Mouse (Mus musculus) intestine, embryonic 14.5 days (tissue): ENCODE results near the gene Hist1h3f. TPM values are rescaled to one million over a fixed set of nuclear protein-coding genes. Genes with fewer than 3 reads are reported as not detected.

Experiments
- ATAC-seq: fragments of 200-750 bp; cut with Nextera tagmentation; replicated peaks from 2 replicates; pipeline ENCODE4 v1.8.0; 2017; ENCODE audit warnings: low read depth, moderate number of reproducible peaks, moderate TSS enrichment, moderate library complexity; ENCODE audit not compliant: low FRiP score, low TSS enrichment
- DNase-seq: peaks from one replicate; pipeline ENCODE4 v3.0.0-alpha.2; 2018; ENCODE audit warnings: low spot score
- H3K27ac ChIP-seq: fragments of 300-500 bp; sonication (generic); 2 replicates; pipeline ENCODE4 v1.5.1; 2014; ENCODE audit warnings: low read depth, mild to moderate bottlenecking, control low read depth
- H3K27me3 ChIP-seq: fragments of 300-500 bp; sonication (generic); replicated peaks from 2 replicates; pipeline ENCODE4 v1.6.1; 2014; ENCODE audit warnings: low read length, control low read depth; ENCODE audit not compliant: control insufficient read depth, insufficient read depth
- H3K36me3 ChIP-seq: fragments of 300-500 bp; sonication (generic); 2 replicates; pipeline ENCODE4 v1.6.1; 2014; ENCODE audit warnings: low read length, control low read depth; ENCODE audit not compliant: control insufficient read depth, insufficient read depth
- H3K4me1 ChIP-seq: fragments of 300-500 bp; sonication (generic); replicated peaks from 2 replicates; pipeline ENCODE4 v1.6.1; 2014; ENCODE audit warnings: low read length, control low read depth, mixed read lengths; ENCODE audit not compliant: control insufficient read depth, insufficient read depth
- H3K4me2 ChIP-seq: fragments of 300-500 bp; sonication (generic); 2 replicates; pipeline ENCODE4 v1.6.1; 2014; ENCODE audit warnings: low read length
- H3K4me3 ChIP-seq: fragments of 300-500 bp; sonication (generic); 2 replicates; pipeline ENCODE4 v1.5.1; 2014; ENCODE audit warnings: low read depth, low read length, control low read depth, mixed read lengths
- H3K9ac ChIP-seq: fragments of 300-500 bp; sonication (generic); 2 replicates; pipeline ENCODE4 v1.6.1; 2014; ENCODE audit warnings: mild to moderate bottlenecking, low read length
- H3K9me3 ChIP-seq: fragments of 300-500 bp; sonication (generic); 2 replicates; pipeline ENCODE4 v1.6.1; 2016; ENCODE audit warnings: low read length, control low read depth; ENCODE audit not compliant: control insufficient read depth
- WGBS: fragments of 180-500 bp; shearing (Covaris S2); extraction: QIAGEN DNeasy Blood & Tissue Kit; methylation state at CpG from one replicate; pipeline ENCODE4 v1.1.7; 2014; 5-methylcytosine and 5-hydroxymethylcytosine counted together
- polyA plus RNA-seq: library from polyadenylated mRNA; unstranded; fragments of >200 nt; fragmentation: Nextera tagmentation; extraction: Ambion mirVana; gene quantifications from 2 replicates; pipeline ENCODE4 v1.2.1, GENCODE M21; 2014

The Hist1h3f gene
- polyA plus RNA-seq, 1 experiment from 2014 or later: 1.1 TPM

DNA sequence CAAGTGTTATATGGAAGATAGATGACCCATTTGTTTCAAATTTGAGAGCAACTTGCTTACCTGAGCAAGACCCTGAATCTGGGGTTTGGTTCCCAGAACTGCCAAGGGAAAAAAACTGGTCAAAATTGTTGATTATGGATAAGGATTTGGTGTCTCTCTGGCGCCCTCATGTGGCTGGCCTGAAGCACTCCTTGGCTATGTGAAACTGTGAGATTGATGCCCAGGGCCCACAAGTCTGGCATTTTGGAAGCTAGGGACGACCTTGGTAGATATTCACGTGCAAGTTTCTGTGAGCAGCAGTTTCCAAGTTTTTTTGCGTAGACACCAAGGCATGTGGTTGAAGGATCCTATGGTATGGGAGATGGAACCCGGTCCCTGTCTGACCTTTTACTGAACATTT, 19.2 kb upstream of the Hist1h3f start:
- H3K4me1 ChIP-seq: 0 out of 2 replicates have a peak, but pooled peaks cover 8% of the 10 kb centered on the region
- ATAC-seq (no peak), DNase-seq (peak; percentile 93)
- no peaks in the 10 kb centered on the region for H3K36me3 ChIP-seq
- no peak overlapping the region for H3K27ac ChIP-seq
- 8% methylated on average over 5 of the region's 5 CpGs for WGBS
- H3K27me3 ChIP-seq: no peaks in the 10 kb centered on the region
- no peak overlapping the region for H3K9ac ChIP-seq
- no peak overlapping the region for H3K4me2 ChIP-seq
- no peaks in the 10 kb centered on the region for H3K9me3 ChIP-seq
- no peak overlapping the region for H3K4me3 ChIP-seq

DNA sequence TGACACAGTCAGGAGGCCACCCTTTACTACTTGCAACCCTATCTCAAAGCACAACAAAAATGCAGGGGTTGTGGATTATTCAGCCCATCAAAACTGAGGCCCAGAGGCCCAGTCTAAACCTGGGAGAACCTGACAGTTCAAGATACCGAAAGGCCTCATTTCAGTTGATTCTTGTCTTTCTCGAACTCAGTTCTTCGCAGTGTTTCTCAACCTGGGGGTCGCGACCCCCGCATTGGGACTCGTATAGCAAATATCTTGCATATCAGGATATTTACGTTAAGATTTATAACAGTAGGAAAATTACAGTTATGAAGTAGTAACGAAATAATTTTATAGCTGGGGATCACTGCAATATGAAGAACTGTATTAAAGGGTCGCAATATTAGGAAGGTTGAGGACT, 18.0 kb upstream of the Hist1h3f start:
- peak overlapping the region; percentile 47 for H3K4me3 ChIP-seq
- ATAC-seq: no peak
- H3K27ac ChIP-seq: no peak overlapping the region
- 0 out of 2 replicates have a peak, but pooled peaks cover 8% of the 10 kb centered on the region for H3K4me1 ChIP-seq
- no peaks in the 10 kb centered on the region for H3K36me3 ChIP-seq
- H3K27me3 ChIP-seq: no peaks in the 10 kb centered on the region
- peak overlapping the region; percentile 62 for H3K4me2 ChIP-seq
- peak; percentile 70 for DNase-seq
- no peak overlapping the region for H3K9ac ChIP-seq
- no peaks in the 10 kb centered on the region for H3K9me3 ChIP-seq
- 2% methylated on average over 10 of the region's 10 CpGs for WGBS

DNA sequence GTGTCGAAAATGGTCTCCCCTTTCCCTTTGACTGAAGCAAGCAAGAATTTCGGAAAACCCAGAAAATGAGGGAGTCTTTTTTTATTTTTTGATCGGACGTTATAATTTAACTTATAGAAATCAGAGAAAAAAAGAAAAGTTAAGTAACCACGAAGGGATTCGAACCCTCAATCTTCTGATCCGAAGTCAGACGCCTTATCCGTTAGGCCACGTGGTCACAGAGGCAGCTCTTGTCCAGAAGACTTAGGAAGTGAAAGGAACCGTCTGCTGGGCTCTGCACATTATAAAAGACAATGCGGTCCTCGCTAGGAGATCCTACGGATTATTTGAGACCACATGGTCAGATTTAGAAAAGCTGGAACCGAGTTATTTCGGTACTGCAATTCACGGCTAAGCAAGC, 17.5 kb upstream of the Hist1h3f start:
- H3K27ac ChIP-seq: peak overlapping the region; percentile 74
- ATAC-seq (peak; percentile 56), DNase-seq (peak; percentile 99)
- no peaks in the 10 kb centered on the region for H3K27me3 ChIP-seq
- H3K36me3 ChIP-seq: no peaks in the 10 kb centered on the region
- peak overlapping the region; percentile 47 for H3K4me3 ChIP-seq
- WGBS: under 1% methylated on average over 17 of the region's 17 CpGs
- 0 out of 2 replicates have a peak, but pooled peaks cover 8% of the 10 kb centered on the region for H3K4me1 ChIP-seq
- H3K4me2 ChIP-seq: peak overlapping the region; percentile 62
- H3K9ac ChIP-seq: peak overlapping the region; percentile 52
- H3K9me3 ChIP-seq: no peaks in the 10 kb centered on the region

DNA sequence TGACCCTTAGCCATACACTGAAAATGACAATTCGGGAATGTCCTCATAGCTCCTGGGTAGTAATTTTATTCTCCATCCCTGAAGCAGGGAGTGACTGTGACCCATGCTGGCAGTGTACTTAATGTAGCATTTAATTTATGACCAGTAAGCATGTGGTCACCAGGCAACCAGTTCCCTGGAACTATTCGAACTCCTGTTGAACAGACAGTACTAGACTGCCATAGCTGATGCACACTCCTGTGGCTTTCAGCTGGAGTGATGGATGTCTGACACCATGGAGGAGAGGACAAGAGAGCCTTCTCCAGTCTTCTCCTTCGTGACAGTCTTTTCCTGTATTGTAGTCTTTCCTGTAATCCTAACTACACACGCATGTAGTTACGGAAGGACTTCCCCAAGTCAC, 14.8 kb upstream of the Hist1h3f start:
- 76% methylated on average over 5 of the region's 5 CpGs for WGBS
- no peaks in the 10 kb centered on the region for H3K36me3 ChIP-seq
- no peak overlapping the region for H3K9ac ChIP-seq
- H3K27ac ChIP-seq: no peak overlapping the region
- DNase-seq: peak; percentile 53
- peak overlapping the region; percentile 70 for H3K4me2 ChIP-seq
- H3K4me1 ChIP-seq: peaks cover 18% of the 10 kb centered on the region
- H3K9me3 ChIP-seq: no peaks in the 10 kb centered on the region
- no peak for ATAC-seq
- H3K4me3 ChIP-seq: no peak overlapping the region
- no peaks in the 10 kb centered on the region for H3K27me3 ChIP-seq

DNA sequence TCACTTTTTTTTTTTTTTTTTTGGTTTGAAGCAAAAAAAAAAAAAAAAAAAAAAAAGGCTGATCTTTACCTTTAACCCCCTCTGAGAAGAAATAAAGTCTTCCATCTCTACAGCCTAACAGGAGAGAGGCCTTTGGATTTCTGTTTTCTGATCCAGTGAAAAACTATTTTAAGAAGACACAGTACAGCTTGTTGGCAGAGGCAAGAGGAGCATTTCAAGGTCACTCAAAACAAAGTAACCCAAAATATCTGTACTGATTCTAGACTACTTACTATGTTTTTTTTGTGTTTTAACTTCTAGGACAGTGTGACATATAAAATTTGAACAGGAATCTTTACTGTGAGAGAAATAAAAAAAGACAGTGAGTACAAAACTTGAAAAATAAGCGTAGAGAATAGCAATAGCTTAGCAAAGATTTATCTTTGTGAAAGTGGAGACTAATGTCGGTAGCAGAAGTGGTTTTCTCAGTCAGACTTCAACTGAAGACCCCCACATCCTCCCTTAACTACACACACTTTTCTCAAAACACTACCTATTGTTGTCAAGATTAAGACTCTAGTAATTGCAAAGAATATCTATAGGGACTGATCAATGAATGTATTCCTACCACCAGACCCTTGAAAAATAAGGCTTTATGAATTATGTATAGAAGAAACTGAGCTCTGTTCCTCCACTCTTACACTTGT, 14.2 kb upstream of the Hist1h3f start:
- Histone ChIP-seq H3K9me3 (no peaks in the 10 kb centered on the region), H3K4me3 (peak overlapping the region; percentile 54), H3K27ac (peak overlapping the region; percentile 99), H3K9ac (peak overlapping the region; percentile 89), H3K4me2 (peak overlapping the region; percentile 70), H3K4me1 (peaks cover 21% of the 10 kb centered on the region), H3K27me3 (no peaks in the 10 kb centered on the region), H3K36me3 (no peaks in the 10 kb centered on the region)
- WGBS: 26% methylated on average over 2 of the region's 2 CpGs
- DNase-seq (no peak), ATAC-seq (no peak)

GRCm38 (mm10) chr13:23530181-23530900, 13.5 kb upstream of the Hist1h3f start:
- DNase-seq: peak; percentile 93
- 0% methylated on average over 20 of the region's 20 CpGs for WGBS
- ATAC-seq: peak; percentile 10; the same call in 1 of the 2 replicates
- H3K27ac ChIP-seq: peak overlapping the region; percentile 99
- no peaks in the 10 kb centered on the region for H3K9me3 ChIP-seq
- H3K4me2 ChIP-seq: peak overlapping the region; percentile 70
- no peaks in the 10 kb centered on the region for H3K36me3 ChIP-seq
- peaks cover 21% of the 10 kb centered on the region for H3K4me1 ChIP-seq
- H3K27me3 ChIP-seq: no peaks in the 10 kb centered on the region
- H3K4me3 ChIP-seq: peak overlapping the region; percentile 54
- H3K9ac ChIP-seq: peak overlapping the region; percentile 89

DNA sequence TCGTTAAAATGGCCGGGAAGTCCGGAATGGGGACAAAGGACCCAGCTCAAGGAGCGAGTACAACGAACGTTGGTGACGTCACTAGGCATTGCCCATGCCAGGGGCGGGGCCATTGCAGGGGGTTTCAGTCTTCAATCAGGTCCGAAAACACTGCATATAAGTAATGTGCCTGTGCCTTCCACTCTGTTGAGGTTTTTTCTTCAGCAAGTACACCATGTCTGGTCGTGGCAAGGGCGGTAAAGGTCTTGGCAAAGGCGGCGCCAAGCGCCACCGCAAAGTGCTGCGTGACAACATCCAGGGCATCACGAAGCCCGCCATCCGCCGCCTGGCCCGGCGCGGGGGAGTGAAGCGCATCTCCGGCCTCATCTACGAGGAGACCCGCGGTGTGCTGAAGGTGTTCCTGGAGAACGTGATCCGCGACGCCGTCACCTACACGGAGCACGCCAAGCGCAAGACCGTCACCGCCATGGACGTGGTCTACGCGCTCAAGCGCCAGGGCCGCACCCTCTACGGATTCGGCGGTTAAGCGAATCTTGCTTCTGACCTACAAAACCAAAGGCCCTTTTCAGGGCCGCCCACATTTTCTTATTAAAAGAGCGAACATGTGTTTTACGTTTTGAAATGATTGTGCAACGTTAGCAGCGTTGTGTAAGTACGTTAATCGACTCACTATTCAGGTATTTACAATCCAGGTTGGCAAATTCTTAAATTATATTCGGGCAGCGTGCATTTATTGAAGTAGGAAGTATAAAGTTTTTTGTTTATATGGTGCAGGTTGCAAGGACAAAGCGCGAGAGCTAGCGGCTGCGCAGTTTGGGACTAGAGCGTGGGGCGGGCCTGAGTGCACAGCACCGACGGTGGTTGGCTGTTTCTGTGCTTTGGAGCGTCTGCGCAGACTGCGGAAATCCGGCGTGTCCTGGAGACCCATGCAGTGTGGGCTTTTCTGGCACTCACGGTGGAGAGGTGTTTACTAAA, 12.7 kb upstream of the Hist1h3f start, which contains the start of gene Hist1h4h:
Gene Hist1h4h, plus strand, starts transcription at position 150 of the 975 bp plus-strand sequence.
- under 1% methylated on average over 50 of the region's 70 CpGs for WGBS
- Histone ChIP-seq H3K27me3 (no peaks in the 10 kb centered on the region), H3K4me1 (peaks cover 21% of the 10 kb centered on the region), H3K9me3 (no peaks in the 10 kb centered on the region), H3K9ac (peak within 1 kb of the TSS; percentile 89), H3K27ac (peak within 1 kb of the TSS; percentile 99), H3K36me3 (no peaks in the 10 kb centered on the region), H3K4me3 (peak within 1 kb of the TSS; percentile 54), H3K4me2 (peak within 1 kb of the TSS; percentile 70)
- ATAC-seq: peak; percentile 72
- peak; percentile 100 for DNase-seq
